Mouse (Mus musculus) adrenal gland, postnatal 25 days (tissue): ENCODE data around the gene Pabpn1l. TPM values are rescaled to one million over a fixed set of nuclear protein-coding genes. Genes with fewer than 3 reads are reported as not detected.
"Not testable (repeated sequence)": the region's sequence is repeated elsewhere in the genome, so short reads cannot be mapped to it uniquely, and the experiment has no call there.

Experiments used
- DNase-seq: peaks from one replicate; pipeline ENCODE4 v3.0.0; 2021; ENCODE audit warnings: mixed read lengths
- total RNA-seq: library from RNA; stranded (reverse); gene quantifications from 2 replicates; pipeline ENCODE4 v1.2.3, GENCODE M21; 2021

Gene Pabpn1l
- total RNA-seq, 1 experiment from 2014 or later, result not detected

DNA sequence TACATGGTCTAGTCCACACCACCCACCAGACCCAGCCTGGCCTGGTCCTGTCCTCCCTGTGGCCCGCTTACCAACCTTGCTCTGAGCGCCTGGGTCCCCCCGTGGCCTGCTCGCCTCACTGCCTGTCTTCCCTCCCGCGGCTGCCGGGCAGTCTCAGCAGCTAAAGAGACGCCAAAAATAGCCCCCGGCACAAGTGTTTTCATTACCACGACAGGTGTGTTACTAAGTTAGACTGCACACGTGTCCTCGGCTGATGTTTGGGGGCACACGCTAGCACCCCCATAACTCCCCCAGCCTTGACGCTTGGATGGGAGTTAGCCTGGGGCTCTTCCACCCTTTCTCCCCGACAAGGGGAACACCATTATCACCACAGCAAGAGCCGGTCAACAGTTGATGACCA, 23.8 kb upstream of the Pabpn1l start:
- no peak for DNase-seq

DNA sequence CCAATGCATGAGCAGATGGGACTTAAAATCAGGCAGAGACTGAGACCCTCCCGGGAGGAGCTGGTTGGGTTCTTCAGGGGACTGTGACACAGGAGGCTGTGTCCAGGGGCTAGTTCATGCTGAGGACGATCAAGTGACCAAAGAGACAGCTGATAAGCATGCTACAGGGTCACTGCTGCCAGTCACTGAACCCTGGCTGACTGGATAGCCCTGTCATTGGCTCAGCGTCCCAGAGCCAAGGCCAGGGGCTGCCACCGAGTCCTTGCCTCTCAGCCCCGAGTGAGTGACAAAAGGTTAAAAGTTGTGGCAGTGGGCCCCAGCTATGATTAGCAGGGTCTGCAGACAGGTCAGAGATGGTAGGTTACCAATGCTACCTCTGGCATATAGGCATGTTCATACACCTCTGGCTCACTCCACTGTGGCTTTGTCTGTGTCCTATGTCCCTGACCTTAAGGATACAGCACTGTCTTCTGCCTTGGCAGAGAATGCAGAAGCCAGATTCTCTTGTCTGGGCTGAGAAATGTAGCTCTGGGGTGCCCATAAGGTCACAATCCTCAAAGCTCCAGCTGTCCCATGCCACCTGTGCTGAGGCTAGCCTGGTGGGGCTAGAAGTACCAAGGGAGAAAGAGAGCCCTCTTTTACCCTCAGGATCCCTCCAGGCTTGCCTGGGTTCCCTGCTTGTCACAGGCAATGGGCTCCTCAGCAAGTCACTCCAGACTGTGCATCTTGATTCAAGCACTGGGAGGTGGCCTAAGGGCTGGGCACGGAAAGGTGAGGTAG, 21.8 kb upstream of the Pabpn1l start:
- DNase-seq, result peak; percentile 58

DNA sequence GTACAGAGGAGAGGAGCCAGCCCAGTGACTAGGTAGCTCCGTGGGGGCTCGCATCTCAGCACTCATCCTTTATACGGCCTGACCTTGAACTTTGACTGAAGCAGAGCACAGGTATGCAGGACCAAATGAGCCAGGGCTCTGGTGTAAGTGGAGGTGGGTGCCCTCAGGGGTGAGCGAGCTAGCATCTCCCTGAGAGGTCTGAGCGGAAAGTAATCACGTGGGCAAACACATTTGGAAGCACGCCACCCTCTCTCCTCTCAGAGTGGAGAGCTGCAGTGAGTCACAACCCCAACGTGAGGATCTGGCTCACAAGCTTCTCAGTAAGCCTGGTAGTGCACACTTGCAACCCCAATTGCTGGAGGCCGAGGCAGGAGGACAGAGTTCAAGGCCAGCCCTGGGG, 19.5 kb upstream of the Pabpn1l start:
- DNase-seq, result peak; percentile 81

DNA sequence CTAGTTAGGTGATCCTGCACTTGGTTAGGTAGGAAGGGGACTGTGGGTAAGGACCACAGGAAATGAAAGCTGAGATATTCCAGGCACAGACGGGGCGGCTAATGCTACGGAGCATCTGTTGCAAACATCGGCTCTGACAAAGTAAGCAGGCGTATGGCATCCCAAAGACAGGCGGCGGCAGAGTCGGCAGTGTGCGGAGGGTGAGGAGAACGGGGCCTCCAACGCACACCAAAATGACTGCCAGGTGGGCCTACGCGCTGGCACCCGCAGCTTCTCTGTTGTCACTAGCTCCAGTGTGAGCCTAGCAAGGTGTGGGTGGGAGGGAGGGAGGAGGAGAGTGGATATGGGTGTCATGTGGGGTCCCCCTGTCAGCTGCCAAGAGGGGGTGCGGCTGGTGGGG, 18.9 kb upstream of the Pabpn1l start:
- DNase-seq, result no peak

DNA sequence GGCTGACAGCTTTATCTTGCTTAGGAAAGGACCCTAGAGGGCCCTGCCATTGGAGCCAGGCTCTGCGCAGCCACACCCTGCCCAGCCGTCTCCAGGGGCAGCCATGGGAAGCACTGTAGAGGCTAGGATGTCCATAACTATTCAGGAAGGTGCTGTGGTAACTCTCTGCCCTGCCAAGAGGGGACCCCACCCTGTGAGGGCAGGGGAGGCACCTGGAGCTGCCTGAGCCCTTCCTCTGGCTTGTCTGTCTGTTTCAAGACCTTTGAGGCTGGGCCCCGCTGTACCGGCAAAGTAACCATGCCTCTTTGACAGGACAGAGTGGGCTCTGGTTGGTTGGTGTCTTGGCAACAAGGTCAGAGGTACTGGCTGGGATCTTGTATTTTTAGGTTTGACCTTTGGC, 18.3 kb upstream of the Pabpn1l start:
- DNase-seq, result no peak

DNA sequence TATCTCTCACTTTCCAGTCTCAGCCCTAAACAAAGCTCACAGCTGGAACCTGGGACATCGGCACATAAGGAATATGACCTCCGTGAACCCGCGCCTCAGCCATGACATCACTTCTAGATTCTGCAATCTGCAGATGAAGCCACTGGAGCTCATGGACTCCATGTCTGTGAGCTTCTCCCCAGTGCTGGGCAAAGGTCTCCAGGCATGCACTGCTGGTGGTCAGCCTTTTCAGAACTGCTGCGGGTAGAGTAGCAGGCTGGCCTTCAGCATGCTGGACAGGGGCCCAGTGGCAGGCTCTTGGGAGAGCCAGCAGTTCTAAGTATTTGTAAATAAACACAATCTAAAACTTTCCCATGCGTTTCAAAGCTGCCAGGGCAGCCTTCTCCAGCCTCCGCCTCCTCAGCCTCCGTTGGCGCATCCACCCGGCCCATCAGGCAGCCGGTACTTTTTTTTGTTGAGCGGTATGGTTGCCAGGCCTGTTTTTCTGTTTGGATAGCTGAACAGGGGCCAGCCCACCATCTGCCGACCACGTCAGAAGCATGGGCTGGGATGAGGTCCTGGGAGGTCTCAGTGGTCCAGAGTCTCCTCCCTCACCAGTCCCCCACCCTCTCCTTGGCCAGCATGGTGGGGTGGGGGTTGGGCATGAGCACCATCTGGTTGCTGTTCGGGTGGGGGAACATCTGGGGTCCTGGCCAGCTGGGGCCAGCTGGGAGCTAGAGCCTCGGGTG, 17.1 kb upstream of the Pabpn1l start:
- peak; percentile 35 for DNase-seq

DNA sequence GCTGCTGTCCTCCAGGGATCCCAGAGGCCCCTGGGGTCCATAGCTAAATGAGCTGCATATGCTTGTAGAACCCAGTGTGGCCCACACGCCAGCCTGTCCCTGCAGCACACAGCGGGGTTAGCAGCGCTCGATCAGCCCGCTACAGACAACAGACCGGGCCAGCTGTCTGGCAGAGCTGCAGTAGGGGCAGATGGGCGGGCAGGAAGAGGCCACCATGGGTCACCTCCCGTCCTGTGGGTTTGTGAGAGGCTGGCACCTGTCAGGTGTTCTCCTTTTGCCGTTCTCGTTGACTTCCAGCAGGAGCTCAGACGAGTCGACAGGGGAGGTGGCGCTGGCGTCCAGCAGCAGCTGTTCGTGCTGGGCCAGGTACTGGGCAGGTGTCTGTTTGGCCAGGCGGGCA, 16.1 kb upstream of the Pabpn1l start:
- DNase-seq, result no peak

DNA sequence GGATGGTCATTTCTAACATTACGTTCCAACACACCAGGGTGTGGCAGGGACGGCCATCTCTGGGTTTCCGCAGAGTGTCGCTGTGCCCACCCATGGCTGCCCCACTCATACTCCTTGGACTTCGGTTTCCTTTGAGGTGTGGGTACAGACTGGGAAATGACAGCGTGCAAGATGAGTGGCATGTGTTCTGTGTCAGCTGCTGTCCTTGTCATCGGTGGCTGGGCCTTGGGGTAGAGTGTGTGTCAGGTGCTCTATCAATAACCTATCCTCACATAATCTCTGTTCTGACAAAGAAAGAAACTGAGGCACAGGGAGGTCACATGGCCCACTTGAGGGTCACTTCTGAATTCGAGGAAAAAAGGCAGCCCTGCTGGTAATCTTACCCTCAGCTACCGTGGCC, 14.7 kb upstream of the Pabpn1l start:
- DNase-seq, result no peak

DNA sequence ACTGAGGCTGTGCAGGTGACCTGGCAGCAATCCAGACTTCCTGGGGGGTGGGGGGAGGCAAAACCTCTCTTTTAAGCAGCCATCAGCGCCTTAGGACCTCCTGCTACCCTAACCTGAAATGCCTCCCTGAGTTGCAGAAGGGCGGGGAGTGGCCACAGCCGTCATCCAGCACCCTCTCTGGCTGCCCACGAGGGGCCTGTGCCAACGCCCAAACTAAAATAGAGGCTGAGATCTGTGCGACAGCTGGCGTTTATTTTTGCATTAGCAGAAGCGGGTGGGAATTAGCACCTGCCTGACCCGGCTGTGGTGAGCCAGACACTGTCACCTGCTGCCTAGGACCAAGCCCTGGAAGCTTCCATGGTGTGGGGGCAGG, 14.2 kb upstream of the Pabpn1l start:
- DNase-seq, result no peak

DNA sequence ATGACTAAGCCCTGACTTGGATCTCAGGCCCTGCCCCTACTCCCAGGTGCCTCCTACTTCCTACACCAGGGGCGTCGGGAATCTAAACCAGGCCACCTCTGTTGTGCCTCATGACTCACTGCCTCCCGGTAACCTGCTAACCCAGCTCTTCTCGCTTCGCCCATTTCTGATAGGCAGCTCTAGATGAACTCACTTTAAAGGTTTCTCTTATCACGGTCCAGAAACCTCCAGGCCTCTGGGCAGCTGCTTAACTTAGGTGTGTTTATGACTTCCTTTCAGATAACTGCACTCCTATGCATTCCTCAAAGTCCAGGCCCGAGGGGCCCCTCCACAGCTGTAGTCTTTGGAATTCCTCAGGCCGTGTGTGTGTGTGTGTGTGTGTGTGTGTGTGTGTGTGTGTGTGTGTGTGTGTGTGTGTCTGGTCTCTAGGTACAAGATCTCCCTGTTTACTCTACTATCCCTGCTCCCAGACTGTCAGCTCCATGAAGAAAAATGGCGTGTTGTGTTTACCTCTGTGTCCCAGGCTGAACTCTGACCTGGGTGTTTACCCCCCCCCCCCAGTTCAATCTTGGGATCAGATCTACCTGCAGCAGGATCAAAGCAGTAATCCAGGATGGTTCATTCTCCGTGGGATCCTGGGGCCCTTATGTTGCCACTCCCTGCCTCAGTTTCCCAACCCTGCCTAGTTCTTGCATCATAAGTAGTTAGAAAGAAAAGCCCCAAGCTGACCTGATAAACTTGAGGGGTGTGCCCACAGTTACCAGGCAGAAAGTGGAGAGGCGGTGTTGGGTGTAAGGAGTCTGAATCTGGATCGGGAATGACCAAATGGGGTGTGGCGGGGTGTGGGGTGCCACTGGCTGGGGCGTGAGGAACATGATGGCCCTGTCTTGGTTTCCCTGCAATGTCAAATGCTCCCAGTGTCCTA, 13.6 kb upstream of the Pabpn1l start:
- no peak for DNase-seq

DNA sequence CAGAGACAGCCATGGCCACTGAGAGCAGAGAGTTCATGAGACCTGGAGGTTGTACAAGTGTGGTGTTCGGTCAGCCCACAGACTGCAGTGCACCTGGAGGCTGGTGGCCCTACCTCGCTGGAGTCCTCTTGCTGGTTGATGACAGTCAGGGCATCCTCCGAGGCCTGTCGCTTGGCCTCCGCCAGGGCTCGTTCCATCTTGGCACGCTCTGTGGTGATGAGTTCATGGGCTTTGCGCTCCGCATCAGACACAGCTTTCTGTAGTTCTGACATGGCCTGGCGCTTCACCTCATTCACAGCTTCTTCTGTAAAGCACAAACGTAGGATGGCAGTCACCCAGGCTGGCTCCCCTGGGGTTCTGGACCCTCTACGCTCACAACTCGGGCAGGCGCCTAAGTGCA, 10.7 kb upstream of the Pabpn1l start:
- no peak for DNase-seq

DNA sequence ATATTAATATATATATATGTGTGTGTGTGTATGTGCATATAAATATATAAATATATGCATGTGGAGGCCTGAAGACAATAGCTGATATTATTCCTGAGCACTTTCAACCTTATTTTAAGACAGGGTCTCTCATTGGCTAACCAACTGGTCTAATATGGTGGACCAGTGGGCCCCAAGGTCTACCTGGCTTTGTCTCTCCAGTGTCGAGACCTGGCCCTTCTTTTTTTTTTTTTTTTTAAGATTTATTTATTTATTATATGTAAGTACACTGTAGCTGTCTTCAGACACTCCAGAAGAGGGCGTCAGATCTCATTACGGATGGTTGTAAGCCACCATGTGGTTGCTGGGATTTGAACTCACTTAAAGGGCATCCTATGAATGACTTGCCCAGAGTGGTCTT, 9.6 kb upstream of the Pabpn1l start:
- DNase-seq, result not testable (repeated sequence)

DNA sequence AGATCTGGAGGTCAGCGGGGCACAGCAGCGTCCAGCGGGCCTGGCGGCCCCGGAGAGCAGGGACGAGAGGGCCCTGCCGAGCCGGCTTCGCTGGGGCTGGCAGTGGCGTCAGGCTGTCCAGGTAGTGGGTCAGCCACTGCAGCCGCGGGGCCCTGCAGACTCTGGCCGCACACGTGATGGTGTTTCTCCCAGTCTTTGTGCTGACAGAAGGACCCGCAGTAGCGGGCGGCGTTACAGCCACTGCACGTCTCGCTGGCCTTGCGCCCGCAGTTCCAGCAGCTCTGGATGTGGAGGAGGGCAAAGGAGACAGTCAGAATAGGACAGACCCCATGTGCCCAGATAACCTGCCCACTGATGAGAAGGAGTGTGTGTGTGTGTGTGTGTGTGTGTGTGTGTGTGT, 8.2 kb upstream of the Pabpn1l start:
- no peak for DNase-seq

DNA sequence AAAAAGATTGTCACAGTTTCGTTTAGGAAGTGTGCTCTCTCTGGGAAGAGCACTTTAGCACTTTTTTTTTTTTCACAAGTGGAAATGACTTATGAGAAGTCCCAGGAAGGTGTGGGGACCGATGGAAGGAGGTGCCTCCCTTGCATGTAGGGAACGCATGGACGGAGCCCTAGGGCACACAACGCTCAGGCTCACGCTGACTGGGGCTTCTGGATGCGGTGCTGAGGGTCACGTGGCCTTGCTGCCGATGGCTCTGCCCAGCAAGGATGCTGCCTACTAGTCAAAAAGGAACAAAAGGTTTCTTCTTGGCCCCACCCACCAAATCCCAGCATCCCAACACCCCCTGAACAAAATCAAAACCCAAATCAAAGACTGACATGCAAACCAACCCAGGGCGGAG, 6.8 kb upstream of the Pabpn1l start:
- DNase-seq, result no peak

DNA sequence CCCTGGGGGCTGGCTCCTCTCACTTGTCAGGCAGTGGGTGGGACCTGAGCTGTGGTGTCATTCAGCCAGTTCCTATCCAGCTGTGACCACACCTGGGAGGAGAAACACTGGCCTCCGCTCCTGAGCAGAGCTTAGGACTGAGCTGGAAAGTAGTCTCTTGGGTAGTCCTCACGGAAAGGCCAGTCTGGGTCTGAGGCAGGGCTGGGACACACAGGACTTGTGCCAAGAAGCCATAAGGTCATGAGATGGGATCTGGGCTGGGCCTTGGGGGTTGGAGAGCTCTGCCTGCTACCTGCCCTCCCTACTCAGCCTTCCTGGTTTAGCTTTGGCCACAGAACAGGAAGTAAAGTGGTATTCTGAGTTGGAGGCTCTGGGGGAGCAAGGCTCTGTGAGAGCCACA, 4.4 kb upstream of the Pabpn1l start:
- DNase-seq, result no peak

DNA sequence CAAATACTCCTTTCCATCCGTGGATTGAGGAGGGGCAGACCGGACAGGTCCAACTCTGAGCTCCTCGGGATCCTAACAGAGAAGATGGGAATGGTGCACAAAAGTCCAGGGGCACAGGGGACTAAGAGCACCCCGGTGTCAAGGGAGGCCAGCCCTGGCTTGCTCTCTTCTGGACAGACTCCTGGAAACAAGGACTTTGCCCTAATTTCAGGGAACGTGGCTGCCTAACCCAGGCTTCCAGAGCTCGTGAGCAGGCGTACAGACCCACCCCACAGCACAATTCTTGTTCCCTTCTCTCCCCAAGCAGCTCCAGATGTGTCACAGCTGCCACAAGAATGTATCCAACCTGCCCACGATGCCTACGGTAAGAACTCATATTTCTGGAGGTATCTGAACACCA, 3.3 kb upstream of the Pabpn1l start:
- DNase-seq, result no peak

DNA sequence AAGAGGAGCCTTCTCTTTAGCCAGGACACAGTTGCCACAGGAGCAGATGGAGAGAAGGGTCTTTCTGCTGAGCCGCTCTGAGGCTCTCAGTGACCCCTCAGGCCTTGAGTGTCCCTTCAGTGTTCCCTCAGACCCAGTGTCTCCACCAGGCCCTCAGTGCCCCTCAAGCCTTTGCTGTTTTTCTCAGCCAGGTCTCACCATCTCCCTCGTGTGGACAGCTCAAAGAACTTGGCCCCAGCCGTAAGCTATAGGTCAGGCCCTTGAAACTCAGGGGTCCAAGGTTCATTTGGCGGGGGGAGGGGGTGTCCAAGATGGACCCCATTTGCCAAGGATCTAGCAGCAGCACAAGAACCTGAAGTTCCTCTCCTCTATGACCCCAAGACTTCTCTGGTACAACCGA, 2.1 kb upstream of the Pabpn1l start:
- DNase-seq, result no peak

DNA sequence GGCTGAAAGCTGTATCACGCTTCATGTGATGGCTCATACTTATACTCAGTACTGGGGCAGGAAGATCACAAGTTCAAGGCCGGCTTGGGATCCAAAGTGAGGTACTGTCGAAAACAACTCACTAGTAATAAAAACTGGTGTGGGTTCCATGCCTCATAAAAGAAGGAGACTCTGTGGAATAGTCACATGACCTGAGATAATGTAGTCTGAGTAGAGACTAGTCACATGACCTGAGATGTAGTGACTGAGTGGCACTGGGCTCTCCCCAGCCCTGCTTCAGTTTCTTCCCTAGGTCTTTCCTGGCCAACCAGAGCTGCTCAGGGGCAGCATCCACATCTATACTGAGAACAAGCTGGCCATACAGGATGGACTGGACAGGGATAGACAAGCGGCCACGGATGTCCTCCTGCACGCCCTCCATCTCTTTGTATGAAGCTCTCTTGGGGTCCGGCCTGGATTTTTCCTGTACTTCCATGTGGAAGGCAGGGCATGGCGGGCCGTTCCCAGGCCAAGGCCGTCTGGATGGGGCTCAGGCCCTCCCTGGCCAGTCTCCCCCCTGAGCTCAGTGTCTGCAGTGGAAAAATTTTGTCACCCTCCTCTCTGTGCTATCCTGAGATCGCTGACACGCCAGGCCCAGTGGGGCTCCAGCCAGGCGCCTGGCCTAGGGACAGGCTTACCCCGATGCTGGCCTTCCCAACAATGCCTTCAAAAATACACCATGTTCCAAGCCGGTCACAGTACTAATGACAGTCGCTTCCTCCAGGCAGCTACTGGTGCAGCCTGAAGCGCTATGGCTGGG, 1.5 kb upstream of the Pabpn1l start:
- no peak for DNase-seq

DNA sequence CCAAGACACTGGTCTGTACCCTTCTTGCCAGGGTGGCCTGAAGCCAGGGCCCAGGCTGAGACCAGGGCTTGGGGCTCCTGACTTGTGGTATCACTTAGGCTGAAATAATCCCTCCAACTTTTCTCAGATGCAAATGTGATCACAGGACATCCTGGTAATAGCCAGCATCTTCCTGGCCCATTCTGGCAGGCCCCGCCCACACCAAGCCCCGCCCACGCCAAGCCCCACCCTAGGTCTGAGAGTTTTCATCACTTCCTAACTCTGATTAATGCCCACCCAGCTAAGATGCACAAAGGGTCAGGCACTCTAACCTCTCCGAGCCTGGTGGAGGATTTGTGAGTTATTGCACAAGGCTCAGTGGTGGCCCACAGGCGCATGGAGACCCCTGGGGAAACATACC, 2.1 kb downstream of the Pabpn1l start:
- DNase-seq, result no peak

DNA sequence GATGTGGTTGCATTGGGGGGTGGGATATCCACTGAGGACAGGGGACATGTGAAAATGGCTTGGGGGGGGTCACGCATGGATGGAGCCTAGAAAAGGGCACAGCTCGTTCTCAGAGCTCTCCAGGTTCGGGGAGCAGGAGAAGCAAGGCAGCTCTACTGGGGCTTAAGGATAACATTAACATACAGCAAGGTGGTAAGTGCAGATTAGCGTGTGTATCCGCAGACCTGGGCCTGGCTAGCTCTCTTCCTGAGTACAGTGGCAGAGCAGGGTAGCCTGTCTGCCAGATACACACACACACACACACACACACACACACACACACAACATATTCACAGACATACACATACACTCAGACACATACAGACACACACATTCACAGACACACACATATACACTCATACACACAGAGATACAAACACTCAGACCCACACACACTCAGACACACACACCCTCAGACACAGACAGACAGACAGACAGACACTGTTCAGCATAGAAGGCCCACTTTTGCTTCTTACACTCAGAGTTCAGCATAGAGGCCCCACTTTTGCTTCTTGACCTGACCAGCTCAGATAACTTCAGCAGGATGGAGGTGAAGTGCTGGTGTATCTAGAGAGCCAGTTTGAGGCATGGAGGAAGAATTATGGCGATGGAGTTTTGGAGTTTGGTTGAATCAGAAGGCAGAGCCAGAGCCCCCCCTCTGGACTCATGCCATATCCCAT, 3.7 kb downstream of the Pabpn1l start:
- no peak for DNase-seq

DNA sequence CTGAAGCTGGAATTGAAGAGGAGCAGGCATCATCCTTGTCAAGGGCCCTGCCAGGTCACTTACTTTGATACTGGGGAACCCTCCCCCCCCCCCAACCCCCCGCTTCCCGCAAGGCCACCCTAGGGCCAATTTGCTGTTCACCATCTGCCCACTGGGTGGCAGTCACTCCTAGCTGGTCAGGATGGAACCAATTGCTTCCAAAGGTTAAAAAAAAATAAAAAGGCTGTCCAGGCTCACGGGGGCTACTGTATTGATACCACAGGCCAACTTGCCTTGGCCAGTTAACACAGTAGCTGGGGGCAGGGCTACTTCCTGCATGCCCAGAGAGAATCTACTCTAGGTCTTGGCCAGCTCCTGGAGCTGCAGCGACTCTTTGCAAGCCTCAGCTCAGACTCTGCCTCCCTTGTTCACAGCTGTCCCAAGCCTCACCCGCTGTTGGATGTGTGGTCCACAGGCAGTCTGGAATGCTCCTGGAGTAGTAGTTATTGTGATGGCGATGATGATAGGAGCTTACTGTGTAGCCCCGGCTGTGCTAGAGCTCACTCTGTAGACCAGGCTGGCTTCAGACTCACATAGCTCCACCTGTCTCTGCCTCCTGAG, 4.5 kb downstream of the Pabpn1l start:
- peak; percentile 82 for DNase-seq
